Mouse (Mus musculus) erythroblast, adult 5-6 weeks (primary cell): ENCODE data around the gene Rae1. TPM values are rescaled to one million over a fixed set of nuclear protein-coding genes. Genes with fewer than 3 reads are reported as not detected.

Source experiments
- ATAC-seq: replicated peaks from 2 replicates; pipeline ENCODE4 v1.8.0; 2016; ENCODE audit warnings: moderate number of reproducible peaks, mild to moderate bottlenecking, moderate TSS enrichment, inconsistent platforms; ENCODE audit not compliant: poor library complexity, low FRiP score, severe bottlenecking
- total RNA-seq, 2 experiments: library from RNA; stranded (forward) in 1 of 2; stranded (reverse) in 1 of 2; fragments of 150-400 nt in 1 of 2; fragments of 200-764, 138-1000 nt in 1 of 2; gene quantifications; 2 replicates each; pipeline versions ENCODE4 v1.2.3 to v1.2.4; 2015 to 2017; ENCODE audit warnings: low replicate concordance in 2 of 2

Rae1 gene
- total RNA-seq, 2 experiments from 2014 or later = 52.5 to 59.4 TPM

DNA sequence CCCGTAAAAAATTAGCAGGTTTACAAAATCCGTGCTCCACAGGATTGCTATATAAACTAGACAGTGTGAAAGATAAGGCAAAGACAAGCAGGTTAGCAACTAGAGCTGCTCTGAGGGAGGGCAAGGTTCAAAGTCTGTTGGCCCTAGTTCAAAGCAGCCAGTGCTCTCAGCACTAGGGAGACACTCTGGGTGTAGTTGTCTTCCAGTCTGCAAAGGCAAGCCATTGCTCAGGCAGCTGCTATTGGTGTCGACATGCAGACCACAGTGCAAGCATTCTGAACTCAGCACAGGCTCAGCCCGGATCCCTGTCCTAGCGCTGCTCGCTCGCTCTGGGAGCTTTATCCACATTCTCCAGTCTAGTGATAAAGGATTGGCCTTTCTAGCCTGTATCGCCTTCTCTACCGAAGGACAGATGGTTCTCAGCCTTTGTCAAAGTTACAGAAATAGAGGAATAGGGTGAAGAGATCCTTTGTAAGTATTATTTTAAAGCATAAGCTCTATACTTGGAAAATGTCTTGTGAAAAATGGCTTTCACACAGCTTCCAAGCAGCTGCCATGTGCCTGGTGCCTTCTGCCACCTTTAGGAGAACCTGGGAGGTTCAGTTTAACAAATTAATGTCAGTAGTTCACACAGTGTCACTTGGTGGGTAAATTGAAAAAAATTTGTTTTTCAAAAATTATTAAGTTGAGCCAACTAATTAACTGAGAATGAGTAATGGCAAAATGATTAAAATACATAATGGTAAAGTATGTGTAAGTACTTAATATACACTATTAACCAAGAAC is 16.9 kb upstream of the Rae1 start:
- no peak for ATAC-seq

GRCm38 (mm10) chr2:172990161-172990560 is 9.8 kb upstream of the Rae1 start:
- ATAC-seq = no peak

- ATAC-seq = no peak
These were observed 3.7 kb upstream of the Rae1 start for GRCm38 (mm10) chr2:172996207-172996606.

DNA sequence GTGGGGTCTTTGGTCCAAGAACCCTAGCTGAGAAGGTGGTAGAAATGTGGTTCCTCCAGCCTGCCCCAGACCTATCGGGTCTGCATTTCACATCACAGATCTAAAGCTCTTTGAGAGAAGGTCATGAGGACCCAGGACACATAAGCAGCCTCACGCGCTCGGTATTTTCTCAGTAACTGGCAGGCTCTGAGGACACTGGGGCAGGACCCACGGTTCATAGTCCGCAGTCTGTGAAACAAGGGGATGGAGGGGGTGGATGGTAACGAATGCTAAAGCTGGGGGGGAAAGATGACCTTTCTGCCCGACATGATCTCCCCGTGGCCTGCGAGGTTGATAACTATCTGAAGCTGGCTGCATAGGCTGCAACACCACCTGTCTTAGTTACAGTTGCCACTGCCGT is 2.2 kb upstream of the Rae1 start:
- ATAC-seq = no peak

GRCm38 (mm10) chr2:172998478-172998877 is 1.4 kb upstream of the Rae1 start:
- no peak for ATAC-seq

DNA sequence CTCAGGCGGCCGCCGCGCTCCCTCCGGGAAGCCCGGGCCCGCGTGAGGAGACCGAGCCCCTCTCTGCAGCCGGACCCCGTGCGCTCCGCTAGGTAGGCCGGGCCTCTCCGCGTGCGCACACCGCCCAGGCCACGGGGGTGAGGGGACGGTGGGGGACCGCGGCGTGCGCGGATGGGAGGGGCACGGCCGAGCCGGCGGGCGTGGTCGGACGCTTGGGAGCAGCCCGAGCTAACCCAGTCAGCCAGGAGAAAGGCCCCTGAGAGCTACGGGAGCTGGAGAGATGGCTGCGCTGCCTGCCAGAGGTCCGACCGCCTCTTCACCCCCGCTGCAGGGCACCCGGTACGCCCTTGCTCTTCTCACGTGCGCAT is 352 bp downstream of the Rae1 start:
- peak; percentile 73 for ATAC-seq

DNA sequence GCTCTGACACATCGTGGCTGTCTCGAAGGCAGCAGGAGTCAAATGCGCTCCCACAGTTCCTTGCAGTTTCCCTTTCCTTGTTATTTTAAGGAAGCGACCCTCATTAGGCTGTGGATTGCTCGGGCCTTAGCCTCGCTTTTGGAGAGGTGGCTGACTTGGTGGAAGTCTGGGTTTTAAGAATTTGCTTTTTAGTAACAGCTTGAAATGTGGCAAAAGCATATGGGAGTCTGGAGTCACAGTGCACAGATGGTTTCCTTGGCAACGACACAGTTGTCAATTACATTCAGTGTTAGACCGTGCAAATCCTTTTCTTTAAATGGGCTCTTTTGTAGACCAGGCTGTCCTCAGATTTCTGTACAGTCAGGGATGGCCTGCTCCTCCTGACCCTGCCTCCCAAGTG is 1.0 kb downstream of the Rae1 start:
- peak; percentile 4; the same call in 1 of the 2 replicates for ATAC-seq

DNA sequence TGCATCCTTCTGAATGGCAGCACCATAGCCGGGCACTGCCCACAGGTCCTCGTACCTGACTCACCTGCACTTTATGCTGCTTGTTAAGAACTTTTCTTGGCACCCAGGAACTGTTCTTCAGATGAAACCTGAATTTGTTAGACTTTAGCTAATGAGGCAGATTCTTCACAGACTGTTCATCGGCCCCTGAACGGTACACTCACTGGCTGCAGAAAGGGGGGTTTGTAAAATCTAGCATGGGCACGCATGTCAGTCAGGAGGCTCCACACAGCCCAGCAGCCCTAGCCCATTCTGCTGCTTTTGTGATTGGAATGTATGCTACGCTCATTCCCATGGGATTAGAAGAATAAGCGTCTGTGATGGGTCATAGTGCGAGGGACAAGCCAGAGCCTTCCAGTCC is 3.8 kb downstream of the Rae1 start:
- no peak for ATAC-seq

DNA sequence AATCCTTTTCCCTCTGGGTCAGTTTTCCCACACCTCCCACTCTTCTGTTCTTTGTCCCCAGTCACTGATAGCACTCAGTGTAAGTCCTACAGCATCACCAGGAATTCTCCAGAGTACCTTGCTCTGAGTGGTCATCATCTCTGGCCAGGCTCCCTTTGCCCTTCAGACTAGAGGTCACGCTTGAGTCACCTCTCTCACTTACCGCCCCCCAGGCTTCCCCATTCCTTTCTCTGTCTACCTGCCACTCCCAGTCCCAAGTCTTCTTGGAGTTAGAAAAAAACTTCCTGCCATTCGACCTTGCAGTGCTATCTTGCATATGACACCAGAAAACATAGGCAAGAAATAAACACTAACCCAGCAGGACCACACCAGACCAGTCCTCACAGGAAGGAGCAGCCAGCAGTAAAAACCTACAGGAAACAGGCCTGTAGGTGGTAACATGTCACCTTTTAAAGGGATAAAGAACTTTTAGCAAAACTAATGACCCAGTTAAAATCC is 10.4 kb downstream of the Rae1 start:
- ATAC-seq = no peak

DNA sequence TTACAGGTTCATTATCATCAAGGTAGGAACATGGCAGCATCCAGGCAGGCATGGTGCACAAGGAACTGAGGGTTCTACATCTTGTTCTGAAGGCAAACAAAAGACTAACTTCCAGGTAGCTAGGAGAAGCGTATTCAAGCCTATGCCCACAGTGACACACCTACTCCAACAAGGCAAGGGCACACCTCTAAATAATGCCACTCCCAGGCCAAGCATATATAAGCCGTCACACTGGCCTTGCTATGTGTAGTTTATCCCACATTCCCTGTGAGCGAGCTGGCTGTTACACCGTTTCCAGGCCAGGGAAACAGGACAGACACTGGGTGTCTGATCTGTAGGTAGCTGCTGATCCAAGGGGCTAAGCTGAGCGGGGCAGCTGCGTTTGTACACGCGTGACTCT is 11.5 kb downstream of the Rae1 start:
- ATAC-seq = no peak

GRCm38 (mm10) chr2:173014741-173015287 is 14.9 kb downstream of the Rae1 start:
- ATAC-seq = no peak

- ATAC-seq = no peak
These were observed 18.0 kb downstream of the Rae1 start for GRCm38 (mm10) chr2:173017940-173018339.

GRCm38 (mm10) chr2:173018618-173019017 is 18.7 kb downstream of the Rae1 start:
- 0 out of 2 replicates have a peak, but pooled peaks have one; percentile 5 for ATAC-seq

DNA sequence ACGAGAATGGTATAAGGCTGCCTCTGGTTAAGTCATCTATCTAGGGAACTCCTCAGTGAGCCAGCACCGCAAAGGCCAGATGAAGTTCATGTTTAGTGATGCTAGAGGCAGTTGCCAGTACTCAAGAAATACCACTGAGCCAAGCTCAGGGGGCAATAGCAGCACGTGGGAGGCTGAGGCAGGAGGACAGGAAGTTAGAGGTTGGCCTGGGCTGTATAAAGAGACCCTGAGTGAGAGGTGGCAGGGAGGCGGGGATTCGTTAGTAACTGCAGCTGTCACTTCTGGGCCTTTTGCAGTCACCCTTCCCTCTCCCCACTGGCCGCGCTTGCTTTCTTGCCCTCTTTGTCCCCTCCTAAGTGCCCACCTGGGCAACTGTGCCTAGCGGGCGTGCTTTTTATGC is 19.4 kb downstream of the Rae1 start:
- ATAC-seq = no peak

GRCm38 (mm10) chr2:173019790-173020189 is 19.9 kb downstream of the Rae1 start:
- ATAC-seq = peak; percentile 66

DNA sequence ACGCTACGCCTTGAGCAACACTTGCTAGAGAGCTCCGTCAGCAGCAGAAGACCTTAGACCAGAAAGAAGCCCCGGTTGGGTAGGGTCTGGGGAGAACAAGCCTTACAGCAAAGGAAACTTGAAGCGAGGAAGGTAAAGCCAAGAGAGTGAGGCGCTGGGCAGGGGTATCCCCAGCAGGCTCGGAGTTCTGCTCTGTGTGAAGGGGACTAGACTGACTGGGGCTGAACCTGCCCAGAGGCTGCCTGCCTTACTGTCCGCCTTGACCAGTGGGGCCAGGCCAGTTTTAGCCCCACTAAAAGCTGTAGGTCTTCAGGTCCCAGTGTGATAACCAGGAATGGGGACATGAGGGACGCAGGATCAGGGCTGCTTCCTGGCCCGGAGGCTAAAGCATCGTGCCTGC is 20.5 kb downstream of the Rae1 start, which contains the start of gene Rbm38:
Gene Rbm38, plus strand, starts transcription at position 69 of the 400 bp plus-strand sequence.
- ATAC-seq = no peak

- ATAC-seq = peak; percentile 53
These were observed 21.7 kb downstream of the Rae1 start for GRCm38 (mm10) chr2:173021633-173022055.

GRCm38 (mm10) chr2:173022056-173022681 is 22.3 kb downstream of the Rae1 start:
- no peak for ATAC-seq

DNA sequence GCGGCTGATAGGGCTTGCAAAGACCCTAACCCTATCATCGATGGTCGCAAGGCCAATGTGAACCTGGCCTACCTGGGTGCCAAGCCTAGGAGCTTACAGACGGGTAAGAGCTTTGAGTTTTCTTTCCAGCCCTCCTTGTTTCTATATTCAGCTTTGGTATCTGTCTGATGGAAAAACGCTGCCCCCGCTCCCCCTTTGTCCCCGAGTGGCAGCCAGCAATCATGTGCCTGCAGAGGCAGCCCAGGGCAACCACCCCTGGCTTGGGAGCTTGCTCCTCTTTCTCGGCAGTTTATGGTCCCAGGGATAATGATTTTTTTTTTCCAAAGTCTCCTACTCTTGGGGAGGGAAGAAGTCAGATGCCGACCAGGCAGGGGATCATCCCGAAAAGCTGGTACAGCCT is 22.9 kb downstream of the Rae1 start:
- ATAC-seq = no peak

DNA sequence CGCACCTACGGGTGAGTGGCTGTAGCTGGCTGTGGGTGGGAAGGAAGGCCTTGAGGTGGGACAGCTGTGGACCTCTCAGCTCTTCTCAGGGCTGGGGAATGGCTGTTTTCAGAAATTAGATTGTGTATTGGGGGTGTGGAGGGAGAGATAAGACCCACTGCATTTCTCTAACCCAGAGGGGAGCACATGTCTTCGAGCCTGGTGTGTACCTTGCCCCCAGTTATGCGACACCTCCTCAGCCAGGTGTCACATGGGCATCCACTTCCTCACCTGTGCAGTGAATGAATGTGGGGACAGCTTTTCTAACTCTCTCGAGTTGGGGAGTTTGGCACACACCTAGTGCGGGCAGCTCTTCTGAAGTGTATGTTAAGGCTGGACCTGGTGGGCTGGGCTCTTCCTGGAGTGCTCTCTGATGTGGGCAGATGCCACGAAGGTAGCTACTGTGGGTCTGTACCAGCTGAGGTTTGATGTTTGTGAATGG is 23.5 kb downstream of the Rae1 start:
- 0 out of 2 replicates have a peak, but pooled peaks have one; percentile 2 for ATAC-seq

- 0 out of 2 replicates have a peak, but pooled peaks have one; percentile 1 for ATAC-seq
These were observed 24.0 kb downstream of the Rae1 start for GRCm38 (mm10) chr2:173023966-173024365.
